Mouse (Mus musculus) kidney, embryonic 15.5 days (tissue): ENCODE results near the gene Axin2. TPM values are rescaled to one million over a fixed set of nuclear protein-coding genes. Genes with fewer than 3 reads are reported as not detected.
"Not testable (repeated sequence)": the region's sequence is repeated elsewhere in the genome, so short reads cannot be mapped to it uniquely, and the experiment has no call there.

ENCODE experiments used
- ATAC-seq: fragments of 200-750 bp; cut with Nextera tagmentation; replicated peaks from 2 replicates; pipeline ENCODE4 v1.8.0; 2017; ENCODE audit warnings: moderate TSS enrichment; ENCODE audit not compliant: low FRiP score
- H3K27ac ChIP-seq: fragments of 300-500 bp; sonication (generic); 2 replicates; pipeline ENCODE4 v1.5.1; 2015; ENCODE audit warnings: mild to moderate bottlenecking, inconsistent platforms
- H3K27me3 ChIP-seq: fragments of 300-500 bp; sonication (generic); 2 replicates; pipeline ENCODE4 v1.6.1; 2015; ENCODE audit warnings: inconsistent platforms
- H3K36me3 ChIP-seq: fragments of 300-500 bp; sonication (generic); 2 replicates; pipeline ENCODE4 v1.6.1; 2015; ENCODE audit warnings: inconsistent platforms
- H3K4me1 ChIP-seq: fragments of 300-500 bp; sonication (generic); 2 replicates; pipeline ENCODE4 v1.6.1; 2015; ENCODE audit warnings: inconsistent platforms
- H3K4me2 ChIP-seq: fragments of 300-500 bp; sonication (generic); 2 replicates; pipeline ENCODE4 v1.6.1; 2015; ENCODE audit warnings: moderate library complexity, mild to moderate bottlenecking, inconsistent platforms
- H3K4me3 ChIP-seq: fragments of 300-500 bp; sonication (generic); replicated peaks from 2 replicates; pipeline ENCODE4 v1.5.1; 2015; ENCODE audit warnings: mild to moderate bottlenecking, inconsistent platforms
- H3K9ac ChIP-seq: fragments of 300-500 bp; sonication (generic); 2 replicates; pipeline ENCODE4 v1.6.1; 2015; ENCODE audit warnings: mild to moderate bottlenecking, inconsistent platforms
- H3K9me3 ChIP-seq: fragments of 300-500 bp; sonication (generic); replicated peaks from 2 replicates; pipeline ENCODE4 v1.6.1; 2016; ENCODE audit warnings: inconsistent platforms
- WGBS: fragments of 180-500 bp; shearing (Covaris S2); methylation state at CpG from one replicate; pipeline ENCODE4 v1.1.7; 2015; ENCODE audit warnings: mixed read lengths; 5-methylcytosine and 5-hydroxymethylcytosine counted together
- polyA plus RNA-seq: library from polyadenylated mRNA; unstranded; fragments of >200 nt; fragmentation: Nextera tagmentation; extraction: Ambion mirVana; gene quantifications from 2 replicates; pipeline ENCODE4 v1.2.1, GENCODE M21; 2015

Gene Axin2
- polyA plus RNA-seq, result 5.8 and 7.0 TPM in 2 replicates

DNA sequence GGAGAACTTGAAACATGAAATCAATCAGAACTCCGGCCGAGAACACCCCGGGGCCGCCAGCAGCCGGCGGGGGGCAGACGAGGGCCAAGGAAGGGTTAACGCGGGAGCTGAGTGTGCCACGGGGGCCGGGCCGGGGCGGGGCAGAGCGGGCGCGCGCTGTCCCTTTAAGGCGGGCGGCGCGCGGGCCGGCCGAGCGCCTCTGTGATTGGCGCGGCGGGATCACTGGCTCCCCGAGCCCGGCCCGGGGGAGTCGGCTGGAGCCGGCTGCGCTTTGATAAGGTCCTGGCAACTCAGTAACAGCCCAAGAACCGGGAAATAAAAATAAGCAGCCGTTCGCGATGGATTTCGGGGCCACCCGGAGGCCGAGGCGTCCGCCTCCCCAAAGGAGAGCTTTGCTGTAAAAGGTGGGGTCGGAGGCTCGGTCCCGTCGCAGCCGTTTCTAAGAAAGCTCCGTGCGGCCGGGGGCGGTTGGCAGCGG lies at the start of gene Axin2:
Axin2 (plus strand) TSS at position 192 of the 478 bp plus-strand sequence.
- under 1% methylated on average over 53 of the region's 53 CpGs for WGBS
- ATAC-seq, result peak; percentile 92
- H3K4me1 ChIP-seq, result peaks cover 59% of the 10 kb centered on the region
- H3K27ac ChIP-seq, result peak within 1 kb of the TSS; percentile 100
- peak within 1 kb of the TSS; percentile 92 for H3K4me3 ChIP-seq
- H3K9ac ChIP-seq, result peak within 1 kb of the TSS; percentile 83
- H3K9me3 ChIP-seq, result no peaks in the 10 kb centered on the region
- no peaks in the 10 kb centered on the region for H3K27me3 ChIP-seq
- peak within 1 kb of the TSS; percentile 91 for H3K4me2 ChIP-seq
- no peaks in the 10 kb centered on the region for H3K36me3 ChIP-seq

DNA sequence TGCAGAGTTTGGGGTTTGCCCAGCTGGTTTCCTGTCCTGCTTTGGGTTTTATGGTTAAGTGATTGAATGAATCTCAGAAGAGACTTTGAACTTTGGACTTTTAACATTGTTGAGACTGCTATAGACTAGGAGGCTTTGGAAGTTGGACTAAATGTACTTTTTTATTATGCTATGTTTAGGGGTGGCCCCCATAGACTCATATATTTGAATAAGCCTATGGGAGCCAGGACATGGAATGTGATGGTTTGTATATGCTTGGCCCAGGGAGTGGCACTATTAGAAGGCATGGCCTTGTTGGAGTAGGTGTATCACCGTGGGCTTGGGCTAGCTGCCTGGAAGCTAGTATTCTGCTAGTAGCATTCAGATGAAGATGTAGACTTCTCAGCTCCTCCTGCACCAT lies 48.9 kb upstream of the Axin2 start:
- H3K4me2 ChIP-seq, H3K27me3 ChIP-seq, ATAC-seq, H3K9me3 ChIP-seq, H3K4me3 ChIP-seq, H3K9ac ChIP-seq, H3K4me1 ChIP-seq, H3K36me3 ChIP-seq, H3K27ac ChIP-seq: not testable (repeated sequence)
- WGBS, result 100% methylated on average over 1 of the region's 1 CpGs

DNA sequence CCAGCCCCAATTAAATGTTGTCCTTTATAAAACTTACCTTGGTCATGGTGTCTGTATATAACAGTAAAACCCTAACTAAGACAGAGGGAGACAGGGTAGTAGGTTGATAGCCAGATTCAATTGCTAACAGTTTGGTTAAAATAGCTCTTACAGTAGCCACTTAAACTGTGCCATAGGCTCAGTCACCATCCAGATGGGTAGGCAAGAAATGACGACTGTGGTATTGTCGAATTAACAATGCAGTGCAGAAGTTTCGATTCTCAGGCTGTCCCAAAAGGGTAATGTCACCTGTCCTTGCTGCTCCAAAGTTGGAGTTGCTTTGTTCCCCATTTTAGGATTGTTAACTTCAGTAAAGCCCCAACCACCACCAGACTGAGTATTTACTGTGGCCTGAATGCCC lies 48.4 kb upstream of the Axin2 start:
- Histone ChIP-seq H3K27me3 (no peaks in the 10 kb centered on the region), H3K9ac (no peak overlapping the region), H3K9me3 (no peaks in the 10 kb centered on the region), H3K27ac (no peak overlapping the region), H3K4me1 (peaks cover 5% of the 10 kb centered on the region; the same call in 1 of the 2 replicates), H3K4me3 (no peak overlapping the region), H3K4me2 (no peak overlapping the region), H3K36me3 (no peaks in the 10 kb centered on the region)
- 89% methylated on average over 3 of the region's 3 CpGs for WGBS
- no peak for ATAC-seq

- ATAC-seq, result no peak; the same call in 1 of the 2 replicates
- H3K27ac ChIP-seq, result no peak overlapping the region
- no peak overlapping the region for H3K4me2 ChIP-seq
- H3K4me1 ChIP-seq, result peaks cover 5% of the 10 kb centered on the region; the same call in 1 of the 2 replicates
- H3K9ac ChIP-seq, result no peak overlapping the region
- no peaks in the 10 kb centered on the region for H3K9me3 ChIP-seq
- H3K4me3 ChIP-seq, result no peak overlapping the region
- no peaks in the 10 kb centered on the region for H3K27me3 ChIP-seq
- 52% methylated on average over 7 of the region's 7 CpGs for WGBS
- H3K36me3 ChIP-seq, result no peaks in the 10 kb centered on the region
Measured at GRCm38 (mm10) chr11:108876633-108877205, 43.4 kb upstream of the Axin2 start.

DNA sequence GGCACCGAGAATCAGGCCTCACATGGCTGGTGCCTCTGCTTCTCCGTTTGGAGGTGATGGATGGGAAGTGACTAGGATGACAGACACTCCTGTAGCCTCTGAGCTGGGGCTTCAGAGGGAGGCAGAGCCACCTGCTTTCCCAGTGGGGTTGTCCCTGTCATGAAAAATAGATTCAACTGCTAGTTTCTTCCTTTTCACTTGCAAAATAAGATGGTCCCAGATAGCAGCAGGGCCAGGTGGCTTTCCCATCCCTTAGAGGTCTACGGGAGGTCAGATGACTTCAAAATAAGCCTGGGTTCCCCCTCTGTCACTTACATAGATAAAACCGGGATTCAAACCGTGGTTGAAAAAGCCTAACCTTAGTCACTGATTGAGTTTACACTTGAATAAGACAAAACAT lies 42.6 kb upstream of the Axin2 start:
- Histone ChIP-seq H3K27ac (no peak overlapping the region), H3K36me3 (no peaks in the 10 kb centered on the region), H3K9me3 (no peaks in the 10 kb centered on the region), H3K4me3 (no peak overlapping the region), H3K4me2 (no peak overlapping the region), H3K27me3 (no peaks in the 10 kb centered on the region), H3K4me1 (peaks cover 5% of the 10 kb centered on the region; the same call in 1 of the 2 replicates), H3K9ac (no peak overlapping the region)
- WGBS, result 69% methylated on average over 5 of the region's 5 CpGs
- no peak for ATAC-seq

- 82% methylated on average over 4 of the region's 4 CpGs for WGBS
- H3K36me3 ChIP-seq, result no peaks in the 10 kb centered on the region
- ATAC-seq, result no peak
Measured at GRCm38 (mm10) chr11:108880546-108880945, 39.6 kb upstream of the Axin2 start.

GRCm38 (mm10) chr11:108881662-108882061 lies 38.5 kb upstream of the Axin2 start:
- Histone ChIP-seq H3K9me3 (no peaks in the 10 kb centered on the region), H3K27ac (no peak overlapping the region), H3K4me3 (no peak overlapping the region), H3K36me3 (no peaks in the 10 kb centered on the region), H3K9ac (no peak overlapping the region), H3K4me2 (no peak overlapping the region), H3K4me1 (peaks cover 5% of the 10 kb centered on the region; the same call in 1 of the 2 replicates), H3K27me3 (no peaks in the 10 kb centered on the region)
- 81% methylated on average over 5 of the region's 5 CpGs for WGBS
- no peak for ATAC-seq

More at GRCm38 (mm10) chr11:108880546-108880945, 39.6 kb upstream of the Axin2 start:
- no peaks in the 10 kb centered on the region for H3K9me3 ChIP-seq
- no peak overlapping the region for H3K27ac ChIP-seq
- H3K4me1 ChIP-seq, result peaks cover 5% of the 10 kb centered on the region; the same call in 1 of the 2 replicates
- no peak overlapping the region for H3K4me3 ChIP-seq
- no peak overlapping the region for H3K4me2 ChIP-seq
- H3K27me3 ChIP-seq, result no peaks in the 10 kb centered on the region
- H3K9ac ChIP-seq, result no peak overlapping the region

- H3K36me3 ChIP-seq, result no peaks in the 10 kb centered on the region
- WGBS, result 56% methylated on average over 19 of the region's 19 CpGs
- no peak for ATAC-seq
- no peak overlapping the region for H3K4me3 ChIP-seq
- H3K4me1 ChIP-seq, result peaks cover 15% of the 10 kb centered on the region
- H3K9me3 ChIP-seq, result no peaks in the 10 kb centered on the region
- no peak overlapping the region for H3K4me2 ChIP-seq
- no peak overlapping the region for H3K27ac ChIP-seq
- H3K9ac ChIP-seq, result no peak overlapping the region
- no peaks in the 10 kb centered on the region for H3K27me3 ChIP-seq
Measured at GRCm38 (mm10) chr11:108885276-108885896, 34.8 kb upstream of the Axin2 start.

DNA sequence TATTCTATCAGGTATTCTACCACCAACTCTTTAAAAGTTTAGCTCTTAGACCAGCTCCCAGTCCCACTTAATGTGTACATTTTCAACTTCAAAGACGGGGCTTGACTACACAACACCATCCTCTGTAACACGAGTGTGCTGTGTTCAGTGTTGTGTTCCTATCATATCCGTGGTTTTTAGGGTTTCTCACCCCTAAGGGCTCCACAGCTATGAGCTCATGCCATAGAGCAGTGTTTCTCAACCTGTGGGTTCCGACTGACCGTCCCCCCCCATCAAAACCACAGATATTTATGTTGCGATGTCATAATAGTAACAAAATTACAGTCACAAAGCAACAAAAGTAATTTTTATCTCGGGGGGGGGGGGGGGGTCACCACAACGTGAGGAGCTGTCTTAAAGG lies 34.1 kb upstream of the Axin2 start:
- 81% methylated on average over 8 of the region's 8 CpGs for WGBS
- Histone ChIP-seq H3K36me3 (no peaks in the 10 kb centered on the region), H3K9me3 (no peaks in the 10 kb centered on the region), H3K4me1 (peaks cover 20% of the 10 kb centered on the region), H3K4me2 (no peak overlapping the region), H3K27me3 (no peaks in the 10 kb centered on the region), H3K27ac (no peak overlapping the region), H3K9ac (no peak overlapping the region), H3K4me3 (no peak overlapping the region)
- no peak for ATAC-seq

DNA sequence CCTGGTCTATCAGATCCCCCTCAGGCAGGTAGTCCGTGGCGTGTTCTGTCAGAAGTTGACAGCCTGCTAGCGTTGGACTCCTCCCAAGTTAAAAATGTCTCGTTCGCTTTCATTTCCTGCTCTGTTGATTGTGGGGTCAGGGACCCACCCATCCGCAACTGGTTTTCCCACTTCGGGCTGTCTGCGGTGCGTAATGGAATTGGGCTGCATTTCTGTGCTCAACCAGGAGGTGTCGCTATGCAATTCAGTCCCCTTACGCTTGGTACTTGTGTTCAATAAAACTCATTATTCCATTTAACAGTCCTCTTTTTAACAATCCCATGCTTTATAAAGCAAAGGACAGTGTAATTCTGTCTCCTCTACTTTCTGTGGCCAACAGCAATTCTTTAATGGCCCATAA lies 31.0 kb upstream of the Axin2 start:
- H3K4me1 ChIP-seq, result peaks cover 46% of the 10 kb centered on the region
- H3K4me3 ChIP-seq, result no peak overlapping the region
- 39% methylated on average over 11 of the region's 11 CpGs for WGBS
- H3K27ac ChIP-seq, result no peak overlapping the region
- ATAC-seq, result no peak
- H3K36me3 ChIP-seq, result no peaks in the 10 kb centered on the region
- no peaks in the 10 kb centered on the region for H3K9me3 ChIP-seq
- H3K4me2 ChIP-seq, result 0 out of 2 replicates have a peak overlapping the region, but pooled peaks have one; percentile 2
- no peak overlapping the region for H3K9ac ChIP-seq
- H3K27me3 ChIP-seq, result peaks cover 5% of the 10 kb centered on the region; the same call in 1 of the 2 replicates

- Histone ChIP-seq H3K9ac (no peak overlapping the region), H3K4me3 (peak overlapping the region; percentile 35), H3K27me3 (peaks cover 5% of the 10 kb centered on the region; the same call in 1 of the 2 replicates), H3K36me3 (no peaks in the 10 kb centered on the region), H3K4me1 (peaks cover 49% of the 10 kb centered on the region), H3K27ac (peak overlapping the region; percentile 41; the same call in 1 of the 2 replicates), H3K4me2 (peak overlapping the region; percentile 64), H3K9me3 (no peaks in the 10 kb centered on the region)
- ATAC-seq, result no peak
- 25% methylated on average over 16 of the region's 16 CpGs for WGBS
Measured at GRCm38 (mm10) chr11:108890544-108890943, 29.6 kb upstream of the Axin2 start.

DNA sequence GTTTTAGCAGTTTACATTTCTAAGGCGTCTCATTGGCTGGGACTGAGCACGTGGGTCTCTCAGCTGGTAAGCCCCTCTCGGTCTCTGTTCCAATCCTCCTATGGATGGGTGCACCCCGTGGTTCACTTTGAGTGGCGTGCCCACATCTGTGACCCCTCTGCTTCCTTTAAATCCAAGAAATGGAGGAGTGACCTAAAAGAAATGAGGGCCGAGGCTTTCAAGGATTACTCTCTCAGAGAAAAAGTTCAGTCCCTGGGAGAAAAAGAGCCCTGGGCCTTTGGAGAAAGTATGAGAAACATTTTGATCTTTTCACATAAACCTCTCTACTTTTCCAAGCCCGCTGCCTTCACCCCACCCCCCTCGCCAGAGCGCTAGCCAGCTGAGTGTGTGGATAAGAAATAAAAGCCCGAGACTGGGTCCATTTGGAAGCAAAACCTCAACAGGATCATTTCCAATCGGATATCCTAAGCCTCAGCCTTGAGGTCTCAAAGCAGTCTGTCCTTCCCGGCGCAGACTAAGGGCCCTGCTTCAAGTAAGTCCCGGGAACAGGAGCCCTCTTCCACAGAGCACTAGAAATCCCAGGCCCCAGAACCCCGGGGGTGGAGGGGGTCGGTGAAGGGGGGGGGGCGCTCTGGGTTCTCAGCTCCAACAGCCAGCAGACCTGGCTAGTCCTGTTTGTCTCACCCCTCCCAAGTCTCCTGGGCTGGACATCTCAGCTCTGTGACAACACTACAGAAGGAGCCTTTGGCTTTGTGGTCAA lies 28.9 kb upstream of the Axin2 start:
- Histone ChIP-seq H3K4me2 (peak overlapping the region; percentile 64), H3K27me3 (peaks cover 5% of the 10 kb centered on the region; the same call in 1 of the 2 replicates), H3K27ac (peak overlapping the region; percentile 85), H3K4me1 (peaks cover 49% of the 10 kb centered on the region), H3K36me3 (no peaks in the 10 kb centered on the region), H3K4me3 (peak overlapping the region; percentile 35), H3K9ac (peak overlapping the region; percentile 35), H3K9me3 (no peaks in the 10 kb centered on the region)
- peak; percentile 87 for ATAC-seq
- 3% methylated on average over 17 of the region's 17 CpGs for WGBS
